Mouse (Mus musculus): ENCODE measurements around the gene Agbl4.
A peak's percentile ranks its signal among the peaks of the same experiment; 100 is the strongest.

Gene Agbl4

DNA sequence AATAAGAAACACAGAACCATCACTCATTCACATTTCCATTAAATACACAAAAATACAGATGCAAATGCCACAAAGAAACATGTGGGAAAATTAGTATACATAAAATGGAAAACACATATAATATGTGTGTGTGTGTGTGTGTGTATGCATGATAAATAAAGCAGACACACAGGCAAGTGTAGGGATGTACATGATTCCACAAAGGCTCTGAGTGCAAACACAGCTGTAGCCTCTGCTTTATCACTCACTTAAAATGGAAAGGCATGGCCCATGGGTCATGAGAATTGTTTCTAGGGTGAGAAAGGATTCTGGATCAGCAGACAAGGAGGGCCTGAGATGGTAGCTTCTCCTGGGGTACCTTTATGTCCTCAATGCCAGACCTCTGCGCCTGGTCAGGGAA, 1182.8 kb downstream of the Agbl4 start:
- no peak for DNase-seq (ENCODE audit: low spot score in 2 of 2)

DNA sequence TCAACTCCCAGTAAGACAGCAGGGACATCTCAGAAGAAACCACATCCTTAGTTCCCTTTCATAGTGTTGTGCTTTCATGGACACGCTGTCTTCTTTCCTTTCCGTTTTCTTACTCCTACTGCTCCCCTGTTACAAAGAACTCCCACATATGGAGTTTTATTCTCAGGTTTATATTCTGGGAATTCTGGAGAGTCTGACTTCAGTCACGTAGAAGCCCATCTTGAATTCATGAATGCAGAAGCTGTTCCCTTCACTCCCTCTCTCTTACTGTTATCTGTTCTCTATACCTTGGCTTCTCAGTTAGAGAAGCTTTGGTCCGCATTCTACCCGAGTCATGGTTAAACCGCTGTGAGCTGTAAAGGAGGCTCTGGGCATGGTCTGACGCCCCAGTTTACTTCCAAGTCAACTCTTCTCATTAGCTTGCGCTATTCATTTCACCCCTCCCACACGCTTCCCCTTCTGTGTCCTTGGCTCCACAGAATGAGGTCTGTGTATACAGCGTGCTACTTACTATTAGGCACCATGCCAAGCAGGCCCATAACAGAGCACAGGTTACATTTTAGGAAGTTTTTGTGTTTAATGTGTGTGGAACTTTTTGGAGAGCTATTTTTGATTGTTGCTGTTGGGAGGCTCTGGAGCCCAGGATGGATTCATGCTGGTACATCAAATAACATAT, 1186.2 kb downstream of the Agbl4 start:
- no peak for DNase-seq (ENCODE audit: low spot score in 2 of 2)

DNA sequence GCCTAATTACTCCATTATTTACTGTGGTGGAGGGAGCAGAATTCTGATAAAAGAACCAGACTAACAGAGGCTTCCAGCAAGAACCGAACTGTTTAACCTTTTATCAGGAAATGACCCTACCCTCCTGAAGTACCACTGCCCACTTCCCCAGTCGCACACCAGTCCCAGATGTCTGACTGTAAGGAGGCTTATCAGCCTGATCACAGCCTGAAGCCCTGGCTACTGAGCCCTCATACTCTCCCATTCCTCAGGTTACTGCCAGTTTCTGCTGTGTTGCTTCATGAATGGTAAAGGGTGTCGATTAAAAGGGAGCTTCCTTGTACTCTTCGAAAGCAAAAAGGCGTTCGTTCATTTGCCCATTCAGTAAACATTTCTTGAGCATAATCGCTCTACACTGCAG, 1186.8 kb downstream of the Agbl4 start:
- no peak for DNase-seq (ENCODE audit: low spot score in 2 of 2)

DNA sequence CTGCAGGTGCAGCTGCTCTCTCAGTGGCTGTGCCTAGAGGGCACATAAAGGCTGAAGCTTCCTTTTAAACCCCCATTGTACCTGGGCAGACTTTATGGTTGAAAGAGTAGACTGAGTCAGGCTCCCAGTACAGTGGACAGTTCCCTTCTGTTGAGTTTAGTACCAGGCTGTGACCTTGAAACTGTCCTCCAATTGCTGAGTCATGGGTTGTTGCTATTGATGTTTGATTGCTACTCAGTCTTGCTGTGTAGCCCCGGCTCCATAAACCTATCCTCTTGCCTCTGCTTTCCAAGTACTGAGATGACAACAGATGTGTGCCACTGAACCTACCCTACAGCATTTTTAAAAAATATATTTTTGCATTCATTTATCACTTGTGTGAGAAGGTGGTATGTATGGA, 1190.8 kb downstream of the Agbl4 start:
- DNase-seq (ENCODE audit: low spot score in 2 of 2) = no peak

DNA sequence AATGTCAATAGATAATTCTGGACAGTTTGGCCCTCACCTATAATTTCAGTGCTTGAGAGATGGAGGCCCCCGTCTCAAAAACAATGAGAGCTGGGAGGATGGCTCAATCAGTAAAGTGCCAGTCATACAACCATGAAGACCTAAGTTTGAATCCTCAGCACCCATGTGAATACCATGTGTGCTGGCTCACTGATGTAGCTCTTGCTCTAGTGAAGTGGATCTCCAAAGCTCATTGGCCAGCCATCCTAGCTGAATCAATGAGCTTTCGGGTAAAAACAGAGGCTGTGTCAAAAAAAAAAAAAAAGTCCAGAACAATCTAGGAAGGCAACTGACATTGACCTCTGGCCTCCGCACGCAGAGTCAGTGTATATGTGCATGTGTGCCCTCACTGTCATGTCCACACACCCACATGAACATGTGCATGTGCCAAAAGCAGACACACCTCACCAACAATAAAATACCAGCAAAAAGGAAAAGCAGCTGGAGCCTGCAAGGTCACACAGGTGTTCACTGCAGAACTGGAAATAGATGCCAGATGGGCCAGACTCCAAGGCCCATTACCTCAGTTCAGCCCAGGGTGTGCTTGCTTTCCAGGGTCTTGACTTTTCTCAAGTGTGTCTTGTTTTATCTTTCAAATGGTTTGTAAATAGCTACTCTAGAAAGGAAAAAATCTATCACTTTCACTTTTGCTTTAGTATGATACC, 1192.2 kb downstream of the Agbl4 start:
- no peak for DNase-seq (ENCODE audit: low spot score in 2 of 2)

DNA sequence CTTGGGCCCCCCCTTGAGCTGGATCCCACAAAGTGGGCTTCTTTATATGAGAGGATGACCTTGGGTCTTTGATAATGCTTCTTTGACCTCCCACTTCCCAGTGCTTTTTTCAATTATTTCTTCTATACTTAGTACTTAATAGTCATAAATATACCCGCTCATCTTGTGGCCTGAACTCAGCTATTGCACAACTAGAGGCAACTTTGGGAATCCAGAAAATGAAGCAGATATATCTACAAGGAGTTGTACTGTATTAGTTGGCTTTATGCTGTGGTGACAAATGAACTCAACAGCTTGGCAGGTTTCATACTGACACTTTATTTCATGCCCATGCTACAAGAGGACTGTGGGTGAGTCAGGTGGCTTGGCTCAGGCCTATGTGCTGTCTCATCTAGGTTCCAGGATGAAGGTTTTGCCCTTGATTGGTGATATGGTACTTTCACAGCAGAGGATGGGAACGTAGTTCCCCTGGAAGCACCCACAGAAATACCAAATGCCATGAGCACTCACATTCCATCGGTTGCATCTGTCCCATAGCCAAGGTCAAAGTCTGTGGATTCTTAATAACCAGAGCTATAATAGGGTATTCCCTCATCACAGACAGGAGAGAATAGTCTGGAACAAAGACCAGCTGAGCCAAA, 1197.3 kb downstream of the Agbl4 start:
- DNase-seq (ENCODE audit: low spot score in 2 of 2) = no peak

DNA sequence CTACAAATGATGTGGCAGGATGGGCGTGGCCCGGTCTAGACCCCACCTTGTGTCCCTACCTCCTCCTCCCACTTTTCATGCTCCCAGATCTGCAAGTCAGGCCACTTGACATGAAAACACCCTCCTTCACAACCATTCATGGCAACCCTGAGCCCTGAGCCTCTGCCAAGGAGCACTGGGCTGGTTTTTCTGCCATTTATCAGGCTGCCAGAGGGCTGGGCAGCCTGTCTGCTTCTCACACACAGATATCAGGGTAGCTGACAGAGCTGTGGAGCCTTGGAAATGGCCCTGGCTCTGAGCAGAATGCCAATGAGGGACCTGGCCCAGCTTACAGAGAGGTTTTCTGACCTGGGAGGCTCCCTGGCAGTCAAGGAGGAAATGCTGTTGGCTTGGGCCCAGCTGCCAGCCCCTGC, 1199.8 kb downstream of the Agbl4 start:
- DNase-seq (ENCODE audit: low spot score in 2 of 2) = peak; percentile 49 to 61

DNA sequence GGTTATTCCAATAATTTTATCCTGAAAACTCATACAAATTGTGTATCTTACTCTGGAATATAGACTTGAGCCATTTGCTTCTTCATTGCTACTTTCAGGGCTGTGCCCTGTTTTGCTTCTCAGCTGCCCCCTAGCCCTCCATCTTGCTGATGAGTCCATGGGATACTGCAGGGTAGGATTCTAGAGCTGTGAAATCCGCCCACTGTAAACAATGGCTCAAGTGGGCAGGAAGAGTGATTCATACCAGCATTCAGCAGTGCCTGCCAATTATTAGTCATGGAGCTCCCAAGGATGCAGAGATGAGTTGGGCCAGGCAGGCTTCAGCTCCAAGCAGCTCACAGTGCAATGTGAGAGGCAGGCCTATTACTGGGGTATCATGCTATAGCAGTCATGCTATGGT, 1200.5 kb downstream of the Agbl4 start:
- no peak for DNase-seq (ENCODE audit: low spot score in 2 of 2)

DNA sequence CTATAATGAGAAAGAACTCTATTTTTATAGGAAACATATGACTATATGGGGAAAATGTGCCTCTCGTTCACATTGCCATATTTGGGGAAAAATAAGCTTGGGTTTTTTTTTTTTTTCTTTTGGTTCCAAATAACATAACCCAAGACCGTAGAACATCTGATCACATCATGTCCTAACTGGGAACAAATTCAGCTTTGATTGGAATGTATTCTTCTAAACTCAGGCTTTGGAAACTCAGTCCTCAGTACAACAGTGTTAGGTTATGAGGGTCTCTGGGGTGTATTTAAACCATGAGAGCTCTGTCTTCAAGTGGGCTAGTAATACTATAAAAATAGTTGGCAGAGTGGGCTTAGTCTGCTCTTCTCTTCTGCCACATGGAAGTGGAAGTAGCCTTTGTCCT, 1205.7 kb downstream of the Agbl4 start:
- DNase-seq (ENCODE audit: low spot score in 2 of 2) = no peak

DNA sequence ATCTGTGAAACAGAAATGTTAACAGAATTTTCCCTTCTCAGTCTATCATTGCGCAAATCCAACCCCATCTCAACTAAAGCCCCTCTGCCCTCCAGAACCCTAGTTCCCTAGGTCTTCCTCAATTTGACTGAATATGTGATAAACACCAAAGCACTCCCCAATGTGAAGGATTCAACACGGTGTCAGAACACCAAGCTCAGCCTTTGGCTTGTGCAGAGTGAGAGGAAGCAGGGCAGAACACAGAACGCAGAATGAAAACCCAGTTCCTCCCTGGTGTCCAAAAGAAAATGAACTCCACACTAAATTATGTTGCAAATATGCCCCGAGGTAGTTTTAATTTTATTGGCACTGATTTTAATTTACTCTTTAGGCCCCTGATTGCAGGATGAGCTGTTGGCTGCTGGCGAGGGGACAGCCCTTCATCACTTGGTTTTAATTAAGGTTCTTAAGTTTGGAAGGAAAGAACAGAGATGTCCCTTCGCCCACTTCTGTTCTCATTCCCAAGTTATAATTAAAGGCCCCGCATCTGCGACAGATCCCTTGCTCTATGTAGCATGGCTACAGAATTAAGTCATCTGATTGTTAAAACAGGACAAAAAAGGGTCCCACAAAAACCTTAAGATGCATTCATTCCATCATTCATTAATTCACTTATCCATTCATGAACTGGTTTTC, 1210.5 kb downstream of the Agbl4 start:
- no peak for DNase-seq (ENCODE audit: low spot score in 2 of 2)

DNA sequence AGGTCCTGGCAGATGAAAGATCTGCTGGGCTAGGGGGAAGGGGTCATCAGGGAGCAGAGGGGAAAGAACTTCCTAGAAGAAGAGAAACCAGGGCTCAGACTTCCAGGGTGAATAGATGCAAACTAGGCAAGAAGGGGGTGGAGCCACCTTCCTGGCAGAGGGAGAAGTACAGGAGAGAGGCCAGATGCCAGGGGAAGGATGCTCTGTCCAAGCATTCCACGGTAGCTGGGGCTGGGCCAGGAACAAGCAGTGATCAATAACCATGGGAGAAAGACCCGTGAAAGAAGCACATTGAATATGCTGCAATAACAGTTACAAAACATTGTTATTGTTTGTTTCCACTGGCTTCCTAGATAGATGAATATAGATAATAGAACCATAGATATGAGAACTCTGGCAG, 1224.4 kb downstream of the Agbl4 start:
- DNase-seq (ENCODE audit: low spot score in 2 of 2) = no peak

DNA sequence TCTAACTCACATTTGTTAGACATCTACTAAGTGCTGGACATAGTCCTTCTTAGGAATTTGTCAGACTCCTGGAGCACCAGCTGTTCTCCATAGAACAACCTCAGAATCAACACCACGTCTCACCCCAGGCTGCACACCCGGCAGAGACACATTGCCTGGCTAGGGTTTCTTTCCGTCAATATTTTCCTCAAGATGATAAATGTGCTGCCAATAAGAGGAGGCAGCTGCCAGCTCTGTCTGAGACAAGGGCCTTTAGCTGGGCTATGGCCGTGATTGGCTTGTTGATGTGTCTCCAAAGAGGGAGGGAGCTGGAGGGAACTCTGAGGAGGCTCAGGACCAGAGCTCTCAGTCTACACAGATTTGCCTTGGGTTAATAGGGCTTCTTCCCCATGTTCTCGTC, 1227.5 kb downstream of the Agbl4 start:
- no peak for DNase-seq (ENCODE audit: low spot score in 2 of 2)

DNA sequence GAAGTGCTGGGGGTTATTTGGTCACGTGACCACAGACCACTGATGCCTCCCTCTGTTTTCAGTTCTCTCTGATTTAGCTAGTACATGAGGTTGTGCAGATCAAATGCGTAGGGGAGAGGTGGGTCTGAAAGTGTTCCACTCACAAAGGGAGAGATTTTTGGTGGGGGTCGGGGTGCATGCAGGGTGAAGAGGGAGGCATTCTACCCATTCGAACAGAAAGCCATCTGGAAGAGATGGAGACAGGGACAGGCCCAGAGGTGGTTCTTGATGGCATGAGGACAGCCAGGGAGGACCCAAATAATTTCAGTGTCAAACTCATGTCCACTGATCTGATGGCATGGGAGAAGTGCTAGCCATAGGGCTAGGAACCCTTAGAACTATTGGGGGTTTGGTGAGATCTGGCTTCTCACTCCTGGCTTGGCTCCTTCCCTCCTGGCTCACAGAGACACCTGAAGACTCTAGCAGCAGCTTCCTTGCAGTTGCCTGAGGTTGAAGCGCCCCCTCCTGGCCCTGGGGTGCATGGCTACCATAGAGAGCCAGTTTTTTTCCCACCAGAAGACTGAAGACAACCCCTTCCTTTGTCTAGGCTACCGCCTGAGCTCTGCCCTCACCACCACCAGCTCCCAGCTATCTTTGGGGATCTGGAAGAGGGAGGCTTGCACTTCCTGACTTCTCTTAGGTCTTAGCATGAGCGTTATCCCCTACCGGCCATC, 1228.8 kb downstream of the Agbl4 start:
- DNase-seq (ENCODE audit: low spot score in 2 of 2) = peak; percentile 59 to 75

DNA sequence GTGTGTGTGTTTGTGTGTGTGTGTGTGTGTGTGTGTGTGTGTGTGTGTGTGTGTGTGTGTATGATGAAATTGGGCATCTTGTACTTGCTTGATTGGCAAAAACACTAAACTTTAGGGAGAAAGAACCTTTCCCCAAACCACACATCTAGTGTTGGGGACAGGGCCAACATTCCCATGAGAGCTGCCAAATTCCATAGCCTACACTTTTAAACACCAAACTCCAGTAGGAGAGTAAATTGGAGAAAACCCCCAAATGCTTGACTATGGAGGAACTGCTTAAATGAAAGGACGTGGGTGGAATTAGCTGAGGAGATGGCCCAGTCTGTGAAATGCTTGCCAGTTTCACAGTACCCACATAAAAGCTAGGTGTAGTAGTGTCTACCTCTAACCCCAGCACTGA, 1235.2 kb downstream of the Agbl4 start:
- no peak for DNase-seq (ENCODE audit: low spot score in 2 of 2)

DNA sequence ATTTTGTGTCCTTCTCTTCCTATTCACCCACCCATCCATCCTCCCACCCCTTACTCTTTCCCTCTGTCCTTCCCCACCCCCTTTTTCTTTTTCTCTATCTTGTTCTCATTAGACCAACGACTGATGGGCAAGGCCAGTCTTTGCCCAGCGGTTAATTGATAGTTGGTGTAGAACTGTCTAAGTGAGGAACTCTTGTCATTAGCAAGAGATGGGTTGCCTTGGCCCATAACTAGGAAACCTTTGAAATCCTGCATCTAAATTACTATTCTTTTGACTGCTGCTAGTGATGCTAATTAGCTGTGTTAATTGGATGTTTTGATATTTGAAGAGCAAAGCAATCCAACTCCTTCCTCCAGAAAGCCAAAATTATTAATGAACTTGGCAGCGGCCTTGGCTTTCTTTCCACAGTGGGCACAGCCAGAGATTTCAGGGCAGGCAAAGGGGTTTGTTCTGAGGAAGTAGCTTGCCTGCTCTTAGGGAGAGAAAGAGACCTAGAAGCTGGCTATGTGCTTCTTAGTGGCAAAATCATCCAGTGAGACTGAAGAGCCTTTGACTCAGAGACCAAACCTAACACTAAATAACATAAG, 1238.2 kb downstream of the Agbl4 start:
- DNase-seq (ENCODE audit: low spot score in 2 of 2) = peak in 1 of 2 experiments; percentile 16

DNA sequence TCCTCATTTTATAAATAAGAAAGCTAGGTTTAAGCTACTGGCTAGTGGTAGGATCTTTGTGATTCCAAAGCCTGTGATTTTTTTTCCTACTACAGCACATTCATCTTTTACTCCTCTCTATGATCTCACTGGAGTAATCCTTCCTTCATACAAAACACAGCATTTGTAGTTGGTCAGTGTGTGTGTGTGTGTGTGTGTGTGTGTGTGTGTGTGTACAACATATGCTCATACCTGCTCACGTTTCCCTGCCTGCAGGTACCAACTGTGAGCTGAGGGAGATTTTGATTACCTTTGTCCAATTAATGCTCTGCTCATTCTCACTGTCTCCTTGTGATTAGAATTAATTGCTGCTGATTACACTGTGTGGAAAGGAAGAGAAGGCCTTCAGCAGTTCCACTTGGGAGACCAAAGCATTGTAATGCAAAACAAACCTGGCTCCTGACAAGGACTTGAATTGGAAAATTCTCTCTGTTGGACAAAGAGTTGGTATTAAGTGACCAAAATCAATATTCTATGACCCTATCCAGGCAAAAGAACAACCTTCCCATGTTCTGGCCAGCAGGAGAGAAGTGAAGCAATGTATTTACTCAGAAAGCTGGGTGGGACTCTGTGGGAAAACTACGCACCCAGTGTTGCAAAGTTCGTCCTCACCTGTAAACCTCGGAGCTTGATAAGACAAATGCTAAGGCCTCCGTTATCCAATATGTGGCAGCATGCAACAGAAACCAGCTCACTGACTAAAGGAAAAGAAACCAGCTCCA, 1241.7 kb downstream of the Agbl4 start:
- no peak for DNase-seq (ENCODE audit: low spot score in 2 of 2)

DNA sequence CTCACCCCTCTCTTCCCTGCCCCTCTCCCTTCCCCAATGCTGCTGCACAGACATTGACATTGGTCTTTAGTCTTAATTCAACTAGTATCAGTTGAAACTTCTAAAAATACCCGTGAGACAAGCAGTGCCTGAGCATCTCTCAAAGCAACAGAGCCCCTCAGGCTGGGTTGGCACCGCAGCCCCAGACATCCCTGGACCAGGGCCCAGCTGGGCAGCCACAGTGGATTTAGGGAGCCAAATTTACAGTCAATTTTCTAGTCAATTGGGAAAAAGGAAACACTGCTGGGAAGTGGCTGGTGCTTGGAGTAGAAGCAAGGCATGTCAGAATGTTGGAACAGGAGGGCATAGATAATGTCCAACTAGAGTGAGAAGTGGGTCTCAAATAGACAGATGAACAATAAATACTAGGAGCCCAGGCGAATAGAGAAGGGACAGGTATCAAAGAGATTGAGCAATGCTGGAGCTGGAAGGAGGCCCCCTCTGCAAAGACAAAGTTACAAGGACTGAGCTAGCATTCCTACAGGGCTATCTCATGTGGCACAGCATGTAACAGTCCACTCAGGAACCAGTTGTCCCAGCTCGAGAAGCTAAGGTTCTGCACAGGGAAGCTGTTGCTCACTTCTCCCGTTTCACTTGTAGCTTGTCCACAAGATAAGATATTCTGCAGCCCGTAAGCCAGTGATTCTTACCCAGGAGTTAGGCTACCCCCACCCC, 1247.8 kb downstream of the Agbl4 start:
- peak in 1 of 2 experiments; percentile 25 for DNase-seq (ENCODE audit: low spot score in 2 of 2)

DNA sequence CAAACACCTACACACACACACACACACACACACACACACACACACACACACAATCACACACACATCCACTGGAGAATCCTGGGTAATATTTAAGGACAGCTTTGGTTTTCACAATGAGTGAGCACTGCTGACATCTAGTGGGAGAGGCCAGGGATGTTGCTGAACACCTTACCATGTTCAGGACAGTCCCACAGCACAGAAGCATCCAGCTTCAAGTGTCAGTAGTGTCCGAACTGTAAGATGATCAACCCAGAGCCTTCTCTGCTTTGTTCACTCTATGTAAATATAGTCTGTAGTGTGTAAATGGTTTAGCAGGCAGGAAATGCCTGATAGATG, 1248.3 kb downstream of the Agbl4 start:
- no peak for DNase-seq (ENCODE audit: low spot score in 2 of 2)

DNA sequence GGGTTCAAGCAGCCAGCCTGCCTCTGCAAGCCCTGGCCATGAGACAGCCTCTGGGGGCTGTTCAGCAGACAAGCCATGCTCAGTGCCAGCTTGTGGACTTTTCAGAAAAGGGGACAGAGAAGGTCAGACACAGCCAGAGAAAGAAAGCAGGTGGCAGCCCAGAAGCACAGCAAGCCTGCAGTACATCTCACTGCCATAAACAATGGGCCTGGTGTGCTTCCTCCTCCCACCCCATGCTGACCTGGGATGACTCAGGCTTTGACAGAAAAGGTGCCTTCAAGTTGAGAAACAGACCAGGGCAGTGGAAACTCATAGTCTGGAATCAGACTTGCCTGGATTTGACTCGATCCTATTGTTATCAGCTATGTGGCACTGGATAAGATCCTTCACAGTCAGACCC, 1256.0 kb downstream of the Agbl4 start:
- DNase-seq (ENCODE audit: low spot score in 2 of 2) = no peak

DNA sequence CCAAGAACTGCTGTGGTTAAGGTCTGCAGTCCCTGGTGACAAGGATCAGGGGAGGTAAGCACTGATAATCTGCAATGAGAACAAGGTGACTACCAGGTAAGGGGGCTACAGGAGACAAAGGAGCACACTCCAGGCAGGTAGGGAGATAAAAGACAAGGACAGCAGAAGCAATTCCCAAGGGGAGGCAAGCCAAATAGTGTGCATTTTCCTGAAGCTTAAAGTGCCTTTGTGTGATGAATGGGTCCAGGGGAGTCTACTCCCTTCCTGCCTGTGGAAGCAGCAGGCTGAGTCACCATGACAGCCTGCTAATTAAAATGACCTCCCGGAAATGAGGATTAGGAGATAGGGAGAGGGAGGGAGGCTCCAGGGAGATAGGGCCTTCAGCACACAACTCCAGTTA, 1266.3 kb downstream of the Agbl4 start:
- no peak for DNase-seq (ENCODE audit: low spot score in 2 of 2)

Measured in frontal cortex, postnatal 10 days (tissue).